Mouse (Mus musculus) limb, embryonic 14.5 days (tissue): ENCODE measurements around the gene Atp7a. TPM values are rescaled to one million over a fixed set of nuclear protein-coding genes. Genes with fewer than 3 reads are reported as not detected.
A peak's percentile ranks its signal among the peaks of the same experiment; 100 is the strongest.

Experiments used
- ATAC-seq: fragments of 200-750 bp; cut with Nextera tagmentation; 2 replicates; pipeline ENCODE4 v1.8.0; 2017; ENCODE audit warnings: low read depth, moderate number of reproducible peaks, moderate TSS enrichment; ENCODE audit not compliant: low FRiP score
- DNase-seq: peaks from one replicate; pipeline ENCODE4 v3.0.0-alpha.2; 2015; ENCODE audit warnings: low spot score
- H3K27ac ChIP-seq: fragments of 300-500 bp; sonication (generic); replicated peaks from 2 replicates; pipeline ENCODE4 v1.5.1; 2014; ENCODE audit warnings: low read depth, mild to moderate bottlenecking, low read length, moderate library complexity, mixed read lengths
- H3K27me3 ChIP-seq: fragments of 300-500 bp; sonication (generic); 2 replicates; pipeline ENCODE4 v1.6.1; 2014; ENCODE audit warnings: low read length, mixed read lengths; ENCODE audit not compliant: control insufficient read depth, insufficient read depth
- H3K36me3 ChIP-seq: fragments of 300-500 bp; sonication (generic); 2 replicates; pipeline ENCODE4 v1.6.1; 2014; ENCODE audit warnings: mild to moderate bottlenecking, low read length, moderate library complexity, mixed read lengths; ENCODE audit not compliant: control insufficient read depth, insufficient read depth
- H3K4me1 ChIP-seq: fragments of 300-500 bp; sonication (generic); 2 replicates; pipeline ENCODE4 v1.6.1; 2014; ENCODE audit warnings: antibody characterized with exemption, low read length, mixed read lengths; ENCODE audit not compliant: control insufficient read depth, insufficient read depth
- H3K4me2 ChIP-seq: fragments of 300-500 bp; sonication (generic); replicated peaks from 2 replicates; pipeline ENCODE4 v1.6.1; 2014; ENCODE audit warnings: low read depth, mild to moderate bottlenecking, low read length, moderate library complexity; ENCODE audit not compliant: severe bottlenecking
- H3K4me3 ChIP-seq: fragments of 300-500 bp; sonication (generic); replicated peaks from 2 replicates; pipeline ENCODE4 v1.5.1; 2014; ENCODE audit warnings: low read length
- H3K9ac ChIP-seq: fragments of 300-500 bp; sonication (generic); 2 replicates; pipeline ENCODE4 v1.6.1; 2014; ENCODE audit warnings: mild to moderate bottlenecking, low read depth, low read length, moderate library complexity; ENCODE audit not compliant: severe bottlenecking
- H3K9me3 ChIP-seq: fragments of 300-500 bp; sonication (generic); 2 replicates; pipeline ENCODE4 v1.6.1; 2016; ENCODE audit warnings: low read length; ENCODE audit not compliant: control insufficient read depth
- POLR2A ChIP-seq: fragments of 200-500 bp; IDR thresholded peaks from 2 replicates; pipeline ENCODE4 v1.8.0; 2012; ENCODE audit warnings: inconsistent platforms, mild to moderate bottlenecking, moderate library complexity, borderline replicate concordance; ENCODE audit not compliant: insufficient read depth, insufficient read length; ENCODE audit errors: extremely low read depth
- WGBS: fragments of 180-500 bp; shearing (Covaris S2); extraction: QIAGEN DNeasy Blood & Tissue Kit; methylation state at CpG from one replicate; pipeline ENCODE4 v1.1.7; 2014; 5-methylcytosine and 5-hydroxymethylcytosine counted together
- polyA plus RNA-seq, 2 experiments: library from polyadenylated mRNA; depleted of rRNA in 1 of 2; stranded (reverse) in 1 of 2; unstranded in 1 of 2; fragments of >200 nt; fragmentation: Nextera tagmentation in 1 of 2; extraction: Ambion mirVana in 1 of 2; gene quantifications; 2 replicates each; pipeline versions ENCODE4 v1.2.1 to v1.2.3; 2012 to 2014

The Atp7a gene
- polyA plus RNA-seq, 2 experiments = 10.3 to 30.0 TPM

- no peak for DNase-seq
- no peaks in the 10 kb centered on the region for H3K27me3 ChIP-seq
- no peak overlapping the region for H3K4me2 ChIP-seq
- 97% methylated on average over 1 of the region's 1 CpGs for WGBS
- no peak overlapping the region for H3K9ac ChIP-seq
- no peak overlapping the region for H3K4me3 ChIP-seq
- H3K4me1 ChIP-seq = no peaks in the 10 kb centered on the region
- no peak for ATAC-seq
- no peaks in the 10 kb centered on the region for H3K9me3 ChIP-seq
- TF ChIP-seq POLR2A = no peak
- H3K36me3 ChIP-seq = no peaks in the 10 kb centered on the region
- no peak overlapping the region for H3K27ac ChIP-seq
These were observed 121.1 kb downstream of the Atp7a start for GRCm38 (mm10) chrX:106148185-106148584.

GRCm38 (mm10) chrX:106149460-106149859 lies 122.4 kb downstream of the Atp7a start:
- ATAC-seq = no peak
- no peaks in the 10 kb centered on the region for H3K27me3 ChIP-seq
- 84% methylated on average over 3 of the region's 3 CpGs for WGBS

DNA sequence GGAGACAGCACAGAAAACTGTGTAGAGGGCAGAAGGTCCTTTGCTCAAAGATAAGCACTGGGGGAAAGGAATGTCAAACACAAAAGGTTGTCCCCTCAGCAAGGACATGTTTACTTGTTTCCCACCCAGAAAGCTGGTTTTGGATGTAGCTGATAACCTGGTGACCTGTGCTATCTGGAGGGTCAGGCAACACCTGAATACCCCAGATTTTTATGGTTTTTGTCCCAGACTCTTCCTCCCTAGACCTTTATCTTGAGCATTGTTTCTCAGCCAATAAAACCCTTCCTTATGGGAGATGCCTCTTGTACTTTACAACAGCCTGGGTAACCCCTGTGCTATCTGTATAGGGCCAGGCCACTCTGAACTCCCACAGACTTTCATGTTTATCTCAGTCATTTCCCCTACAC lies 127.1 kb downstream of the Atp7a start:
- TF ChIP-seq POLR2A = no peak
- no peak for DNase-seq
- Histone ChIP-seq H3K4me2 (no peak overlapping the region), H3K9ac (no peak overlapping the region), H3K27me3 (no peaks in the 10 kb centered on the region), H3K36me3 (no peaks in the 10 kb centered on the region), H3K4me3 (no peak overlapping the region), H3K27ac (no peak overlapping the region), H3K9me3 (no peaks in the 10 kb centered on the region), H3K4me1 (no peaks in the 10 kb centered on the region)
- ATAC-seq = no peak

More at GRCm38 (mm10) chrX:106149460-106149859, 122.4 kb downstream of the Atp7a start:
- no peak overlapping the region for H3K4me3 ChIP-seq
- no peaks in the 10 kb centered on the region for H3K36me3 ChIP-seq
- H3K9me3 ChIP-seq = no peaks in the 10 kb centered on the region
- H3K4me1 ChIP-seq = no peaks in the 10 kb centered on the region
- no peak overlapping the region for H3K4me2 ChIP-seq
- H3K27ac ChIP-seq = no peak overlapping the region
- no peak overlapping the region for H3K9ac ChIP-seq
- no peak for TF ChIP-seq POLR2A
- DNase-seq = no peak

DNA sequence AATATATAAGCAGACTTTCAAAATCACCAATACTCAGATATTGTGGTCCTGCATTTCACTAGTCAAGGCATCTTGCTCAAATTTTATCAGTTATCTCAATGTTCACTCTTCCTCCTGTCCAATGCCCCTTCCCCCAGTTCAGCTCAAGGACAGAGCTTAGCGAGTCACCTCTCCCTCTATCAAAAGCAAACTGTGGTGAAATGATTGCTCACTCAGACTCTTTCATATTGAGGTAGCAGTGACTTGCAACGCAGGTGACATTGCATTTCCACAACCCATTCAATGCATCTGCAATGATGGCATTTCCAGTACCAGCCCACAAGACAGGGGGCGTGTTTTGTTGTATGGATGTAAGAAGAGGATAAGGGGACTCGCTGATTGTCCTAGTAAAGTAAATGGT lies 128.8 kb downstream of the Atp7a start:
- TF ChIP-seq POLR2A = no peak
- H3K4me1 ChIP-seq = no peaks in the 10 kb centered on the region
- ATAC-seq = no peak
- H3K27ac ChIP-seq = no peak overlapping the region
- no peaks in the 10 kb centered on the region for H3K9me3 ChIP-seq
- DNase-seq = no peak
- no peaks in the 10 kb centered on the region for H3K27me3 ChIP-seq
- H3K9ac ChIP-seq = no peak overlapping the region
- no peak overlapping the region for H3K4me2 ChIP-seq
- no peaks in the 10 kb centered on the region for H3K36me3 ChIP-seq
- no peak overlapping the region for H3K4me3 ChIP-seq
- 69% methylated on average over 4 of the region's 4 CpGs for WGBS

DNA sequence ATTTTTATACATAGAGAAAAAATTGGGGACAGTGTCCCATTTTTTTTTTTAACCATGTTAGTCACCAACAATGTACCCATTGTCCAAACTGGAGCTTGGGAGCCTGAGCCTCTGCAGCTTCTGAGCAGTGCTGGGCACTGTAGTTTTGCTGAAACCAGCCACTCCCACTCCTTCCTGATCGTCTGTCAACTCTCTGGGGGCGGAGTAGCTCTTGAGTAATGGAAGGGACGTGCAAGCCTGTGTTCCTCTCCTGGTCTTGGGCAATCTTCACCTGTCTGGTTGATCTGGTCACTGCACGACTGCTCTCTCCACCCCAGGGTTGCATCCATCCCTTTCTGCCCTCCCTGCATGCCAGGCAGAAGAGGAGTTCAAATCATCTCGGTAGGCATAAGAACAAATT lies 136.9 kb downstream of the Atp7a start:
- no peaks in the 10 kb centered on the region for H3K4me1 ChIP-seq
- no peak for ATAC-seq
- no peaks in the 10 kb centered on the region for H3K9me3 ChIP-seq
- TF ChIP-seq POLR2A = no peak
- H3K36me3 ChIP-seq = no peaks in the 10 kb centered on the region
- H3K27ac ChIP-seq = no peak overlapping the region
- WGBS = 52% methylated on average over 5 of the region's 5 CpGs
- H3K4me2 ChIP-seq = no peak overlapping the region
- H3K27me3 ChIP-seq = no peaks in the 10 kb centered on the region
- no peak overlapping the region for H3K4me3 ChIP-seq
- peak; percentile 9 for DNase-seq
- H3K9ac ChIP-seq = no peak overlapping the region

- no peak for ATAC-seq
- no peak for DNase-seq
- H3K4me2 ChIP-seq = no peak overlapping the region
- WGBS = 76% methylated on average over 5 of the region's 5 CpGs
- TF ChIP-seq POLR2A = no peak
- H3K27ac ChIP-seq = no peak overlapping the region
- H3K4me1 ChIP-seq = no peaks in the 10 kb centered on the region
- no peaks in the 10 kb centered on the region for H3K36me3 ChIP-seq
- H3K4me3 ChIP-seq = no peak overlapping the region
- no peak overlapping the region for H3K9ac ChIP-seq
- no peaks in the 10 kb centered on the region for H3K9me3 ChIP-seq
- H3K27me3 ChIP-seq = no peaks in the 10 kb centered on the region
These were observed 137.5 kb downstream of the Atp7a start for GRCm38 (mm10) chrX:106164555-106164954.
